Mouse (Mus musculus): ENCODE measurements around the gene P2ry6. TPM values are rescaled to one million over a fixed set of nuclear protein-coding genes. Genes with fewer than 3 reads are reported as not detected.
A peak's percentile ranks its signal among the peaks of the same experiment; 100 is the strongest.

Gene P2ry6
- polyA plus RNA-seq, 2 experiments from 2014 or later = 0.32 TPM; not detected in 1

DNA sequence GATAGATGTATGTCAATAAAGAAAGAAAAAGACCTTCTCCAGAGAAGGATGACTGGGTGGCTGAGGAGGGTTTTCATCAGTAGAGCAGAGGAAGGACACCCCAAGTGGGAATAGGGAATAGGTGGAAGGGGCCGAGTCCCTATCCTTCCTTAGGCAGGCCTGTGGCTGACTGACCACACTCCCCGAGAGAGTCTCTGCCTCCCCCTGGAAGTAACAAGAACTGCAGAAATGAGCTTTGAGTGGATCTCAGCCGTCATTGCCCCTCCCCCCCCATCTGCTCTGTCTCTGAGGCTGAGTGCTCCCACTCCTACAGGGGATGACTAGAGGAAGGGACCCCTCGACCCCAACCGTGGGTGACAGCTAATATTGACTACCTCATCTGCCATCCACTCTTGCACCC is 33.3 kb downstream of the P2ry6 start:
- ATAC-seq = no peak

- ATAC-seq = no peak
Measured at GRCm38 (mm10) chr7:100938106-100938505, 36.3 kb downstream of the P2ry6 start.

- ATAC-seq = no peak
Measured at GRCm38 (mm10) chr7:100937481-100937880, 37.0 kb downstream of the P2ry6 start.

DNA sequence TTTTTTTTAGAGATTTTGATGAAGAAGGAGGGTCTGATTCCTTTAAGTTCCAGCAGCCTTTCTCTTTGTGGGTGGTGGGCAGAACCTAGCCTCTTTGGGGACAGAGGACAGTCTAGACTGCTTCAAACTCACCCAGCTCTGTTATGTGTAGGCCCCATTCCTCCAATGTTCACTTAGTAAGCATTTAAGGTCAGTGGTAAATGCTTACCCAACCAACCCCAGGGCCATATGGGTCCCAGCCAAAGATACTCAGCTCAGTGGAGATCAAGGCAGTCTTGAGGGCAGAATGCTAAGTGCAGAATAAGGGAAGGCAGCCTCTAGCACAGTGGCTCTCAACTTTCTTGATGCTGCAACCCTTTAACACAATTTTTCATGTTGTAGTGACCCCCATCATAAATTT is 40.9 kb downstream of the P2ry6 start:
- ATAC-seq = no peak

DNA sequence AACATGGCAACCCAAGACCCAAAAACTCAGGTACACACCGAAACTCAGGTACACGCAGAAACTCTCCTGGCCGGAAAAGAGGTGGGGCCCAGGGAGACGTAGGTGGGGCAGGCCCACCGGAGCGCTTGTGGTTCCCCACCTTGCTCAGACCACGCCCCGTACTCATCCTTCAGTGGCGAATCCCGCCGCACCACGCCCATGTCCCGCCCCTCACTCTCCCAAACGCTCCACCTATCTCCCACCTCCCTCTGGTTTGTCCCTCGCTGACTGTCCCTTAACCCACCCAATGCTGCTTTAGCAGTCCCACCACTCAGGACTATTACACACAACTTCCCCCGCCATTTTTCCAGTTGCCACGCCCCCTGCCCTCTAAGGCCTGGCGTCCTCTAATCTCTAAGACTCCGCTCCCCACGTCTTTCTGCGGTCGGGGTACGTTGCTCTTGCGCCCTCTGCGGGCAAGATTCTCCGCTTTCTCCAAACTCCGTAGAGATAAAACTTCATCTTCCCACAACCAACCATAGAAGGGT is 41.9 kb downstream of the P2ry6 start:
- peak; percentile 81 for ATAC-seq

- ATAC-seq = no peak
Measured at GRCm38 (mm10) chr7:100931926-100932480, 42.4 kb downstream of the P2ry6 start, which contains the start of gene Arhgef17. Arhgef17 (minus strand) TSS chr7:100932107.

DNA sequence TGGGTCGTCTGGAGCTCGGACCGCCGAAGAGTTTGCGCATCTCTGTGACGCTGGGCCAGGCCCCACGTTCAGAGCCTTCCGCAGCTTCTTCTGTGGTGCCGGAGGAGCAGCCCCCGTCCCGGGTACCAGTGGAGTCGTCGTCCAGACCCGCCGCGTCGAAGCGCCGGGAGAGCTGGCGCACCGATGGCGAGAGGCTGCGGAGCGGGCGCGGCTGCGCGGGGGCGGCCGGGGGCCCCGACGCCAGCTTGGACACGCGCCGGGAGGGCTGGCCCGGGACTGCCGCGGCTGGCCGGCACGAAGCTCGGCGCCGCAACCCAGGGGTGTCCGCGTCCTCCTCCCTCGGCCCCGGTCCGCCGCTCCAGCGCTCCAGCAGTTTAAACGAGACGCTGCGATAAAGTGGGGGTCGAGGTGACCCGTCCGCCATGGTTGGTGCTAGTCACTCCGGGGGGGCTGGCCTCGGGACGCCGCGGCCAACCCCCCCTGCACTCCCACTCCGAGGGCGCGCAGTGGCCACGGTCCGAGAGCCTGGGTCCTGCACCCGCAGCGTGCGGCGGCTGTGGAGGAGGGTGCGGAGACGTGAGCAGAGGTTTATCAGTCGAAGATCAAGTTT is 43.0 kb downstream of the P2ry6 start:
- no peak for ATAC-seq

- no peak for ATAC-seq
Measured at GRCm38 (mm10) chr7:100930619-100931315, 43.7 kb downstream of the P2ry6 start.

- no peak for ATAC-seq
Measured at GRCm38 (mm10) chr7:100929639-100930303, 44.7 kb downstream of the P2ry6 start.

- no peak for ATAC-seq
Measured at GRCm38 (mm10) chr7:100928456-100928855, 46.0 kb downstream of the P2ry6 start.

DNA sequence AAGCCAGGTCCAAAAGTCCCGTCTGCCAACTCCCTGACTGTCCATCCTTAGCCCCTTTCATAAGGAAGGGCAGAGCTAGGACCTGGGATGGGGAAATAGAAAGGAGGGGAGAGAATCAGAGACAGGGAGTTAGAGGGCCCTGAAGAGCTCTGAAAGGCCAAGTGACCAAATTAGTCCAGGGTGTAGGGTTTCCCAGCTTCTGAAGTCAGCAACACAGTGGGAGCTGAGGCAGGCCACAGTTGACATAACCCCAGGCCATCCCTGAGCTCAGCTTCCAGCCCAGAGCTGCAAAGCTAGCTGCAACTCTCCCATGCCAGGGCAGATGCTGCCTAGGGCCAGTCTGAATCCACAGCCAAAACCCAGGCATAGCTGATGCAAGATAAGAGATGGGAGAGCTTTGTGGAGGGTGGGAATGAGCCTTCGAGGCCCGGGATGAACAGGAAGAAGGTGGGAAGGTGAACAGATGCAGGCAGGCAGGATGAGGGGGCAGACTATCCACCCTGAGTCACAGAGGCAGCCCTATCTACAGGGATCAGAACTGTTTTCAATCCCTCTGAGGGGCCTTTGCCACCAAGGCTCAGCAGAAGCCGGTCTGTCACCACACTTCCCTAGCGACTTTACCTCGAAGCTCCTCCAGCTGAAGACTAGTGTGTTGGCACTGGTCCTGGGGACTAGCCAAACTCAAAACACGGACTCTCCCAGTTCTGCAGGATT is 47.0 kb downstream of the P2ry6 start:
- ATAC-seq = no peak

- no peak for ATAC-seq
Measured at GRCm38 (mm10) chr7:100926311-100926923, 48.0 kb downstream of the P2ry6 start.

DNA sequence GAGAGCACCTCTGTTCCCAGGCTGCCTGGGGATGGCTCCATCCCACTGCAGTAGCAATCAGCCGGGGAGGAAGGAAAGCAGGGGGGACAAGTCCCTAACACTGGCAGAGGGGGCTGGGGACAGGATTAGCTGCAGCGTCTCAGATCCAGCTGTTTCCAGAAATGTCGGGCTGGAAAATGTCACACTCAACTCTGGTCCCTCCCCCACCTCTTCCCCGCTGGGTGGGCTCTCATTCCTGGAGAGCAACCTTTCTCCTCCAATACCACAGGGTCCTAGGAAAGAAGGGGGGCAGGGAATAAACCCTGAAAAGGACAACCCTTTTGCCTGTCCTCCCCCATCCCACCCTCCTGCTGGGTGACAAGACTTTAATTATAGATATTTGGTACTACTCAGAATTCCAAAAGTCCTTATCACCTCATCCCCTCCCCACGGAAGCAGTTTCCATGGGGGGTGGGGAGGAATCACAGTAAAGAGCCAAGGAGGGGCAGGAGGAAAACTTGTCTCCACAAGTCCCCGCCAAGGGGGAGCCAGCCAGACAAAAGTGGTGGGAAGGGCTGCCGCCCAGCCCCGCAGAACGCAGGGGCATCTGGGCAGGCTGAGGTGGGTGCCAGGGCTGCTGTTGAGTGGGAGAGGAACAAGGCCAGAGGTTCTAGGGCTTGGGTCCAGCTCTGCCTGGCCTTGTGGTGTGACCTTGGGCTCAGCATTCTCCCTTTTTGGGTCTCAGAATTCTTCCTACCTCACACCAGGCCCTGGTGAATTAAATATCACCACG is 49.6 kb downstream of the P2ry6 start:
- no peak for ATAC-seq

- no peak for ATAC-seq
Measured at GRCm38 (mm10) chr7:100924200-100924599, 50.2 kb downstream of the P2ry6 start.

- no peak for ATAC-seq
Measured at GRCm38 (mm10) chr7:100922907-100923306, 51.5 kb downstream of the P2ry6 start.

DNA sequence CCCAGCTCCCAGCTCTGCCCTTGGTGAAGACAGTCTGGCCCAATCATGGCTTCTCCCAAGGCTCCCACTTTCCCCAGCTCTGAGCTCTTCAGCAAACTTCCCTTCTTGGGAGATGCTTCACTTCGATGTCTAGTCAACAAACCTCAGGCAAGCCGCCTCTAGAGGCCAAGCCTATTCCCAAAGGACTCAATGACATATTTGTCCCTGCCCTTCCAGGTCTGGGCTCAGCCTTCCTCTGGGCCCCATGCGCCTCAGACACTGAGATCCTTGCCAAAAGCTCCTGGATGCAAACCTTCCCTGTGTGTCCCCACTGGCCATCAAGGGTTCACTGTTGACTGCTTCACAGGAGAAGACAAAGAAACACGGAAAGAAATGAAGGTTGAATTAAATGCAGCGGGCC is 53.2 kb downstream of the P2ry6 start:
- no peak for ATAC-seq

DNA sequence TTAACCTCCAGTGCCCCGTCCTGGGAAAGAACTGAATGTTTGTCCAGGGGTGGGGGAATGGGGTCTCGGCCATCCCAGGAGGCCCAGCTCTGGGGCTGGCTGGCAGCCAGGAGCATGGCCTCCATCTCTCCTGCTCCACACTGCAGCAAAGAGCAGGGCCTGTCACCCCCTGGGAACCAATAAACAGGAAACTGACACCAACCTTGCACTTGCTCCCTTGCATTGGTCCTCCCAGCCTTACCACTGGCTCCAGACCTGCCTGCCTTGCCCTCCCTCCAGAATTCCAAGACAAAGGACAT is 54.7 kb downstream of the P2ry6 start:
- no peak for ATAC-seq

- no peak for ATAC-seq
Measured at GRCm38 (mm10) chr7:100919006-100919808, 55.2 kb downstream of the P2ry6 start.

DNA sequence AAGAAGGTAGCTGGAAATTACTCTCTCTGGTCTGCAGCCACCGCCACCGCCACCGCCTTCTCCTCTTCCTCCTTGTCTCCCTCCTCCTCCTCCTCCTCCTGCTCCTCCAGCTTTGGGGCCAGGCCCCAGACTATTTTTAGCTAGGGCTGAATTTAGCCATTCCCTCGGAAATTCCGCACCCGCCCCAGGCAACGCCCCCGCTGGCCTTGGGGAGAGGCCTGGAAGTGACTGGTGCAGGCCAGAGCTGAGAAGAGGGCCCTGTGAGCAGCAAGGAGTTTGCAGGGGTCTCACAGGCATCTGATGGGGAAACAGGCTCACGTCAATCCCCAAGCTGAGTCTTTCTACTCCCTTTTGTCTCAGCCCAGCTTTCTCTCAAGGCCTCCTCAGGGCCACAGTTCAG is 56.3 kb downstream of the P2ry6 start:
- ATAC-seq = no peak

DNA sequence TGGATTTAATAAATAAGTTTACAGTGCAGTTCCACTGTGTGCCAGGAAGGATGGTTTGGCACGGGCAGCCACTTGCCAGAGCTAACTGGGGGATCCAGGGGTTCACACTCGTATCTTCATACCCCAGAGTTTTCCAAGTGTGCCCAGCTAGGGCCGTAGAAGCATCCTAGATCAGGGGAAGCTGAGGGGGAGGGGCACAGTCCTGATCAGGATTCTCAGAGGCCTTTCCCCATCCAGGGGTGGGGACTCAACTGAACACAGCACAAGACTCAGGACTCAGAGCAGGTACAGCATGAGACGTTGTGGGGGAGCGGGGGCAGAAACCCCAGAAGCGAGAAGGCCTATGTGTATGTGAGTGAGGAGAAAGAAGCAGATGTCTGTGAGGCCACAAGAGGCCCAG is 56.7 kb downstream of the P2ry6 start:
- ATAC-seq = no peak

GRCm38 (mm10) chr7:100916526-100916925 is 57.9 kb downstream of the P2ry6 start:
- ATAC-seq = no peak

Data from activated CD4-positive, CD25-positive, alpha-beta regulatory T cell, adult 4 months (primary cell).